Mouse (Mus musculus) hindbrain, postnatal 0 days (tissue): ENCODE measurements around the gene Ier5. TPM values are rescaled to one million over a fixed set of nuclear protein-coding genes. Genes with fewer than 3 reads are reported as not detected.

Experiments
- ATAC-seq: fragments of 200-750 bp; cut with Nextera tagmentation; 2 replicates; pipeline ENCODE4 v1.8.0; 2017; ENCODE audit warnings: mild to moderate bottlenecking, moderate TSS enrichment, moderate library complexity
- DNase-seq: peaks from one replicate; pipeline ENCODE4 v3.0.0-alpha.2; 2015; ENCODE audit warnings: low spot score
- H3K27ac ChIP-seq: fragments of 300-500 bp; sonication (generic); 2 replicates; pipeline ENCODE4 v1.5.1; 2014; ENCODE audit warnings: mild to moderate bottlenecking
- H3K27me3 ChIP-seq: fragments of 300-500 bp; sonication (generic); 2 replicates; pipeline ENCODE4 v1.6.1; 2014; ENCODE audit warnings: low read length, mixed read lengths; ENCODE audit not compliant: insufficient read depth
- H3K36me3 ChIP-seq: fragments of 300-500 bp; sonication (generic); 2 replicates; pipeline ENCODE4 v1.6.1; 2014; ENCODE audit warnings: low read length, mixed read lengths; ENCODE audit not compliant: insufficient read depth
- H3K4me1 ChIP-seq: fragments of 300-500 bp; sonication (generic); 2 replicates; pipeline ENCODE4 v1.6.1; 2014; ENCODE audit warnings: antibody characterized with exemption, low read length, mixed read lengths; ENCODE audit not compliant: insufficient read depth
- H3K4me2 ChIP-seq: fragments of 300-500 bp; sonication (generic); 2 replicates; pipeline ENCODE4 v1.6.1; 2014; ENCODE audit warnings: low read depth, mild to moderate bottlenecking, low read length, moderate library complexity, mixed read lengths
- H3K4me3 ChIP-seq: fragments of 300-500 bp; sonication (generic); 2 replicates; pipeline ENCODE4 v1.5.1; 2014; ENCODE audit warnings: low read length
- H3K9ac ChIP-seq: fragments of 300-500 bp; sonication (generic); replicated peaks from 2 replicates; pipeline ENCODE4 v1.6.1; 2014; ENCODE audit warnings: mild to moderate bottlenecking, low read length, moderate library complexity, mixed read lengths
- H3K9me3 ChIP-seq: fragments of 300-500 bp; sonication (generic); 2 replicates; pipeline ENCODE4 v1.6.1; 2016; ENCODE audit warnings: low read length, mixed read lengths
- CTCF ChIP-seq: IDR thresholded peaks from 2 replicates; pipeline ENCODE4 v1.5.1; 2016; ENCODE audit warnings: antibody characterized with exemption, control low read depth, low read depth
- WGBS: fragments of 180-500 bp; shearing (Covaris S2); extraction: QIAGEN DNeasy Blood & Tissue Kit; methylation state at CpG from one replicate; pipeline ENCODE4 v1.1.7; 2014; 5-methylcytosine and 5-hydroxymethylcytosine counted together
- polyA plus RNA-seq: library from polyadenylated mRNA; unstranded; fragments of >200 nt; fragmentation: Nextera tagmentation; extraction: Ambion mirVana; gene quantifications from 2 replicates; pipeline ENCODE4 v1.2.1, GENCODE M21; 2015
- total RNA-seq: library from RNA; depleted of rRNA; stranded (reverse); fragments of >200 nt; gene quantifications from 2 replicates; pipeline ENCODE4 v1.2.3, GENCODE M21; 2014

Gene Ier5
- total and polyA plus RNA-seq, 2 experiments from 2014 or later = 5.2 to 51.4 TPM

DNA sequence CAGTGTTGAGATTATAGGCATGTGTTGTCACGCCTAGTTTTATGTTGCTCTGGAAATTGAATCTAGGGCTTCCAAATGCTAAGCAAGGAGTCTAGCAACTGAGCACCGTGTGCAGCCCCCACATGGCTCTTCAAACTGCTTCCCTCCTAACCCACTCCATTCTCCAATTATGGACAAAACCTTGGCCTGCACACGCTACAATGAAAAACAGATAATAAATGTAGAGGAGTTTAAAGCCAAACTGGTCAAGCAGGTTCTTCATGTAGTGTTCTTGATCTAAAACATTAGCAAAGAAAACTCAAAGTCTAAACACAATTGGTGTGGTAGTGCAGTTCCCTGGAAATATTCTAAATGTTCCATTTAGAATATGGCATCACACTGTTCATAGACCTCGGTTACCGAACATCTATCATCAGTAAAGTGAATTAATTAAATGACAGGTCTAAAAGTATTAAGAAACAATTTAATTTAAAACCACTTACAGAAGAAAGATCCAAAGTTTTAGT, 28.0 kb upstream of the Ier5 start:
- 87% methylated on average over 5 of the region's 5 CpGs for WGBS
- H3K9me3 ChIP-seq = no peaks in the 10 kb centered on the region
- H3K36me3 ChIP-seq = no peaks in the 10 kb centered on the region
- no peaks in the 10 kb centered on the region for H3K27me3 ChIP-seq
- no peak for TF ChIP-seq CTCF
- no peak overlapping the region for H3K4me3 ChIP-seq
- no peak overlapping the region for H3K27ac ChIP-seq
- DNase-seq (no peak), ATAC-seq (no peak)
- no peaks in the 10 kb centered on the region; the same call in 1 of the 2 replicates for H3K4me1 ChIP-seq
- H3K9ac ChIP-seq = no peak overlapping the region
- no peak overlapping the region for H3K4me2 ChIP-seq

DNA sequence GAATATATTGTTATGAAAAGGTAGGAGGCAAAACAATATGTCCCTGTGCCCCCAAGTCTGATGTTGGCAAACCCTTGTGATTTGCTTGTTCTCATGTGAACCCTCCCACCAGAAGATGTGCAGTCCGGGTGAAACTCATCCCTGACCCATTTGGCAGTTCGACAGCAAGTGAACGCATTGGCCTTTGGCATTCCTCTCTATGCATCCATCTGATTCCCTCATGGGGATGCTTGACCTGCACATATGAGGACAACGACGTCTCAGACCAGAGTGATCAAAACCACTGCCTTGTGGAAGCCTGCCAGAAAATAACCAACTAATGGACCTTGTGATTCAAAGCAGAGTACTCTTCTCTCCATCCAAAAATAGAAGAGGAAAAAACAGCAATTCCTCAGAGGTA, 27.3 kb upstream of the Ier5 start:
- no peak overlapping the region for H3K9ac ChIP-seq
- H3K4me3 ChIP-seq = no peak overlapping the region
- DNase-seq = no peak
- H3K27ac ChIP-seq = no peak overlapping the region
- H3K4me1 ChIP-seq = no peaks in the 10 kb centered on the region; the same call in 1 of the 2 replicates
- ATAC-seq = no peak
- no peak for TF ChIP-seq CTCF
- WGBS = 68% methylated on average over 5 of the region's 5 CpGs
- H3K27me3 ChIP-seq = no peaks in the 10 kb centered on the region
- H3K36me3 ChIP-seq = no peaks in the 10 kb centered on the region
- no peak overlapping the region for H3K4me2 ChIP-seq
- H3K9me3 ChIP-seq = no peaks in the 10 kb centered on the region

DNA sequence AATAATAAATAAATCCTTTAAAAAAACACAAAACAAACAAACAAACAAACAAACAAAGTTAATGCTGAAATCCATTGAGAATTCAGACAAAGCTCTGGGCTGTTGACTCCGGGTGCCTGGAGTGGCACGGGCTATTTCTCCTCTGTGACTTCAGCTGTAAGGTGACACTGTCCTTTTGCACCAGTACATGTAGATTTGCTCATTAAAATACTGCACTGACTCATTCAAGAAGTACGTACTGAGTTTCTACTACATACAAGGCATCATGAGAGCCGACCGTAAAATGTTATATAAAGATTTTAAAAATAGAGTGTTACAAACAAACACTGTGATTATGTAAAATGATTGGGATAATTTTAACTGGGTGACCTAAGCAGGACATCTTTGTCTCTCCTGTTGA, 25.0 kb upstream of the Ier5 start:
- H3K4me2 ChIP-seq = no peak overlapping the region
- 95% methylated on average over 5 of the region's 5 CpGs for WGBS
- TF ChIP-seq CTCF = no peak
- no peak for DNase-seq
- no peak for ATAC-seq
- no peak overlapping the region for H3K9ac ChIP-seq
- H3K36me3 ChIP-seq = no peaks in the 10 kb centered on the region
- H3K4me3 ChIP-seq = no peak overlapping the region
- no peaks in the 10 kb centered on the region for H3K9me3 ChIP-seq
- H3K27ac ChIP-seq = no peak overlapping the region
- no peaks in the 10 kb centered on the region; the same call in 1 of the 2 replicates for H3K4me1 ChIP-seq
- H3K27me3 ChIP-seq = no peaks in the 10 kb centered on the region

DNA sequence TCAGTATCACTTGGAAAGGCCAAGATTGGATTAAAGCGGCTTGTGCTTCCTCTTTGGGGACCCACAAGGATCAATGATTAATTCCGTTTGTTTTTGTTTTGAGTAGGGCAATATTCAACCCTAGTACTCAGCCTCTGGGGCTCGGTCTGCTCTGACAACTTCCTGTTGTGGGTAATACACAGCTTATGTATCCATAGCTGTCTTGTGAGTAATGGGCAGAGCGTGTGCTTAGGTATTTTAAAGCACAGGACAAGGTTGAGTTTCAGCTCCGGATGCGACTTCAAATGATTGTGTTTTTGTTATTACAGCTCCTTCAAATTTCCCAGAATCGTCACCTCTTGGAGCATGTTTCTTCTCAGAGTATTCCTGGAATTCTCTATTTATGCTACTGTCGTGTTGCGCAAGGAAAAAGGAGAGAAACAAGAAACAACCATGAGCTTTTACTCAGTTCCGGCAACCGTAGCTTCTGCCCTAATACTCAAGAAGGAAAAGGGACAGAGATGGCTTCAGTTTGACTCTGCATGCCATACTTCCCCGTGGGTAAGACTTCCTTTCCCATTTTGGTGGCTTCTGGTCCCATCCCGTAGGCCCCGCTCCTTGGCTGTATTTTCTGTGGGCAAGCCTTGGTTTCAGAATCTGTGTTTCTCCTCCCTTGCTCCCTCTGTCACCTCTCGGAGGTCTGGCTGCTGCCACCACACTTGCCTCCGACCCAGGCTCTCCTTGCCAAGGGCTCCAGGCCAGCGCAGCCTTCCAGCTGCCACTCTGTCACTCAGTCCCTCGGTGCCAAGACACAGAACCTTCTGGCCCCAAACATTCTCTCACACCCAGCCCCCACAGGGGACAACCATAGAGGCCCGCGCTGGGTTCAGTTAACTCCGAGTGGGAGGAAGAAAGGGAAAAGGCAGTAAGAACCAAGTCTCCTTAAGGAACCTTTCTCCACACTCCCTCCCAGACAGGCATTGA, 22.8 kb upstream of the Ier5 start:
- Histone ChIP-seq H3K4me2 (no peak overlapping the region), H3K36me3 (no peaks in the 10 kb centered on the region), H3K27me3 (no peaks in the 10 kb centered on the region), H3K4me3 (no peak overlapping the region), H3K9ac (no peak overlapping the region), H3K4me1 (no peaks in the 10 kb centered on the region; the same call in 1 of the 2 replicates), H3K27ac (no peak overlapping the region), H3K9me3 (no peaks in the 10 kb centered on the region)
- 60% methylated on average over 21 of the region's 21 CpGs for WGBS
- peak; percentile 82 for ATAC-seq
- DNase-seq = peak; percentile 74
- TF ChIP-seq CTCF = no peak

DNA sequence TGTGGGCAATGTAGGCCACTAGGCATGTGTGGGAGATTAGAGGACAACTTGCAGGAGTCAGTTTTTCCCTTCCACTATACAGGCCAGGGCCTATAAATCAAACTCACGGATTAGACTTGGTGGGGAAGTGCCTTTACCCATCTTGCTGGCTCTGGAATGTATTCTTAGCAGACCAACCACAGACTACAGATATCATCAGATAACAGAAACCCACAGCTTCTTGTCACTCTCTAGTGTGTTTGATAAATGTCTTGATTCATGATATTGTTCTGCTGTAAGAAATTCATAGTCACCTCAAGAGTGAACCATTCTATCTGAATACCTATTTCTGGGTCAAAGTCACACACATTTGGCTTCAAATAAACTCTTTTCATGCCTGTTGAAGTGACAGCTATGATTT, 20.3 kb upstream of the Ier5 start:
- DNase-seq (no peak), ATAC-seq (no peak)
- Histone ChIP-seq H3K4me2 (no peak overlapping the region), H3K4me1 (no peaks in the 10 kb centered on the region; the same call in 1 of the 2 replicates), H3K4me3 (no peak overlapping the region), H3K36me3 (no peaks in the 10 kb centered on the region), H3K27me3 (no peaks in the 10 kb centered on the region), H3K27ac (no peak overlapping the region), H3K9me3 (no peaks in the 10 kb centered on the region), H3K9ac (no peak overlapping the region)
- WGBS = 82% methylated on average over 1 of the region's 1 CpGs
- TF ChIP-seq CTCF = no peak

DNA sequence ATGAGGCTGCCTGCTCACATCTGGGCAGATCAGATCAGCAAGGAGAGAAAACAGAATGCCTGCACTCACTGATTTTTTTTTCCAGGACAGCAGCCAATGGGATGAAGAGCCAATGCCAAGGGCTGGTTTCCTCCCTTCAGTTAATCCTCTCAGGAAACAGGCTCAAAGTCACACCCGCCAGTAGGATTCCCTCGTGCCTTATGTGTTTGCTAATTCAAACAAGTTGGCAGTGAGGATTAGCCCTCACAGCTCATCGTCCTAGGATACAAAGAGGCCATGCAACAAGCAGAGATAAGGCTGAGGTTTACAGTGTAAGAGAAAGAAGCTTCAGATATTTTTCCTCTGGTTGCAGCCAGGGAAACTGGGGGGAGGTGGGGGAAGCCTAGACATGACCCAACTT, 14.5 kb upstream of the Ier5 start:
- Histone ChIP-seq H3K9ac (no peak overlapping the region), H3K4me1 (peaks cover 9% of the 10 kb centered on the region), H3K4me2 (no peak overlapping the region), H3K27me3 (no peaks in the 10 kb centered on the region), H3K27ac (no peak overlapping the region), H3K36me3 (no peaks in the 10 kb centered on the region), H3K4me3 (no peak overlapping the region), H3K9me3 (no peaks in the 10 kb centered on the region)
- WGBS = 22% methylated on average over 3 of the region's 3 CpGs
- DNase-seq (peak; percentile 39), ATAC-seq (no peak)
- no peak for TF ChIP-seq CTCF

DNA sequence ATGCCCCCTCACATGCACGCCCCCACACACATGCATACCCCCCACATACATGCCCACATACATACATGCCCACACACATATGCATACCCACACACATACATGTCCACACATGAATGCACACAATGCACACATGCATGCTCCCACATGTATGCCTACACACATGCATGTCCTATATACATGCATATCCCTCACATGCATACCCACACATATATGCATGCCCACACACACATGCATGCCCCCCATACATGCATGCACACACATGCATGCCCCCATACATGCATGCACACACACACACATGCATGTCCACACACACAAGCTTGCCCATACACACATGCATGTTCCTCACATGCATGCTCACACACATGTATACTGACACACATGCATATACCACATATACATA, 13.4 kb upstream of the Ier5 start:
- 0 out of 2 replicates have a peak, but pooled peaks have one; percentile 51 for ATAC-seq
- H3K4me1 ChIP-seq = peaks cover 9% of the 10 kb centered on the region
- H3K4me2 ChIP-seq = no peak overlapping the region
- no peaks in the 10 kb centered on the region for H3K9me3 ChIP-seq
- no peak overlapping the region for H3K27ac ChIP-seq
- WGBS = 100% methylated on average over 1 of the region's 1 CpGs
- H3K36me3 ChIP-seq = no peaks in the 10 kb centered on the region
- no peaks in the 10 kb centered on the region for H3K27me3 ChIP-seq
- no peak overlapping the region for H3K4me3 ChIP-seq
- no peak for TF ChIP-seq CTCF
- DNase-seq = no peak
- no peak overlapping the region for H3K9ac ChIP-seq
